Mouse (Mus musculus) liver, postnatal 0 days (tissue): ENCODE measurements around the gene Sox5.

Experiments
- CTCF ChIP-seq: sonication (generic); IDR thresholded peaks from 2 replicates; pipeline ENCODE4 v1.5.1; 2016; ENCODE audit warnings: antibody characterized with exemption, low read depth
- EP300 ChIP-seq: IDR thresholded peaks from 2 replicates; pipeline ENCODE4 v1.6.1; 2016; ENCODE audit warnings: antibody characterized with exemption, low read depth, mild to moderate bottlenecking

GRCm38 (mm10) chr6:144338221-144338620 lies 443.6 kb downstream of the Sox5 start:
- TF ChIP-seq CTCF: no peak
- TF ChIP-seq EP300: no peak
